Mouse (Mus musculus) macrophage (primary cell): ENCODE results near the gene Actg1. TPM values are rescaled to one million over a fixed set of nuclear protein-coding genes. Genes with fewer than 3 reads are reported as not detected.

Source experiments
- H3K27ac ChIP-seq: fragments of 350-480 bp; formaldehyde crosslinking; 2 replicates; pipeline ENCODE4 v1.9.0; 2021
- H3K36me3 ChIP-seq: fragments of 350-480 bp; formaldehyde crosslinking; 2 replicates; pipeline ENCODE4 v1.9.0; 2021; ENCODE audit errors: inconsistent target
- H3K4me3 ChIP-seq: fragments of 350-480 bp; formaldehyde crosslinking; 2 replicates; pipeline ENCODE4 v1.9.0; 2021; ENCODE audit errors: inconsistent target
- H3K79me2 ChIP-seq: fragments of 350-480 bp; formaldehyde crosslinking; 2 replicates; pipeline ENCODE4 v1.9.0; 2021; ENCODE audit errors: inconsistent target
- whole genome bisulfite sequencing: methylation state at CpG from one replicate; pipeline ENCODE4 v1.1.7; 2026; ENCODE audit warnings: inconsistent platforms; ENCODE audit not compliant: missing documents; 5-methylcytosine and 5-hydroxymethylcytosine counted together
- polyA plus RNA-seq: library from polyadenylated mRNA; stranded (reverse); fragments of 250-400 nt; gene quantifications from 3 replicates; pipeline ENCODE4 v1.2.4, GENCODE M21; 2018; ENCODE audit warnings: inconsistent platforms

Gene Actg1
- polyA plus RNA-seq, 1 experiment from 2014 or later = 1,569 TPM

DNA sequence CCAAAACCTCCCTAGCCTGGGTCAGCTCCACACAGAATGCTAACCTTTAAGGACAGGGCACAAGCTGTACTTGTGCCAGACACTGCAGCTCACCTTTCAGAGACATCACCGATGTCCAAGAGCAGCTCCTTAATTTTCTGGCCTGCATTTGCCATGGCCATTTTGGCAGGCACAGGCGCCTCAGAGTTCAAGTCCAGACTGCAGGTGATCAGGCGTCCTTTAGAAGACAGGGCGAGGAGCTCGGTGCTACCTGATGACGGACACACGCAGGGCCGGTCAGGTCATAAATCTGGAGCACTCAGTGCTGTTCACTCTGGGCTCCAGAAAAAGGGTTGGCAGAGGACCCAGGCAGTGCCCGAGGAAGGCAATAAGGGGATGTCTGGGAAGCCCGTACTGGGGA lies 27.0 kb upstream of the Actg1 start:
- H3K36me3 ChIP-seq = peaks cover 12% of the 10 kb centered on the region; the same call in 1 of the 2 replicates
- H3K79me2 ChIP-seq = no peaks in the 10 kb centered on the region
- H3K4me3 ChIP-seq = no peak overlapping the region
- H3K27ac ChIP-seq = no peak overlapping the region
- 97% methylated on average over 9 of the region's 10 CpGs for WGBS

DNA sequence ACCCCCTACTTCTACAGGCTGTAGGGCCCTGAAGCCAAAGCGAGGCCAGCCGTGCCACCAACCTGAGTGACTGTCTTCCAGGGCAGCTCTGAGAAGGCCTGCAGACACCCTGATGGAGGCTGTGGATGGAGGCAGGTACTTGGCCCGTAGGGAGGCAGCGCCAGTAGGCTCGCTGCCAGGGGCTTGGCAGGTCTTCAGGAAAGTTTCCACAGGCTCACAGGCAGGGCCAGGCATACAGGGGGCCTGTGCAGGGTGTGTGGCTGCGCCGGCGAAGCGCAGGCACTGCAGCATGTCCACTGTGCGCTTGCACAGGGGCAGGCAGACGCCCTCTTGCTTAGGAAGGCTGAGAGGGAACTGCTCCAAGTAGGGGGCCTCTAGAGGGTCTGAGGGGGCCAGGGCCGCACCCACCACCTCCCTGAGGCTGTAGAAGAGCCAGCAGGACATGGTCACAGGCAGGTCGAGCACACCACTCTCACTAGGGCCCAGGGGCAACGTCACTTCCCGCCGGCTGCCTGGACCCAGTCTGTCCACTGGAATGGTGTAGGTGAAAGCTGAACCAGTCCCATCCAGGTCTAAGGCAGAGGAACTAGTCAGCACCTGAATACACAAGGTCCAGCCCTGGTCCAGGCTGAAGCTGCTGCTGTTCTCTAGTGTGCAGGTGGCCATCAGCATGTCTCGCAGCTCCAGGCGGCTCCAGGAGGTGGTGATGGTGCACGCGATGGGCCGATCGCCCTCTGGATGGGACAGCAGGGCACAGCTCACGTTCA lies 25.7 kb upstream of the Actg1 start:
- Histone ChIP-seq H3K36me3 (peaks cover 10% of the 10 kb centered on the region; the same call in 1 of the 2 replicates), H3K4me3 (no peak overlapping the region), H3K27ac (no peak overlapping the region), H3K79me2 (no peaks in the 10 kb centered on the region)
- WGBS = 94% methylated on average over 18 of the region's 23 CpGs

DNA sequence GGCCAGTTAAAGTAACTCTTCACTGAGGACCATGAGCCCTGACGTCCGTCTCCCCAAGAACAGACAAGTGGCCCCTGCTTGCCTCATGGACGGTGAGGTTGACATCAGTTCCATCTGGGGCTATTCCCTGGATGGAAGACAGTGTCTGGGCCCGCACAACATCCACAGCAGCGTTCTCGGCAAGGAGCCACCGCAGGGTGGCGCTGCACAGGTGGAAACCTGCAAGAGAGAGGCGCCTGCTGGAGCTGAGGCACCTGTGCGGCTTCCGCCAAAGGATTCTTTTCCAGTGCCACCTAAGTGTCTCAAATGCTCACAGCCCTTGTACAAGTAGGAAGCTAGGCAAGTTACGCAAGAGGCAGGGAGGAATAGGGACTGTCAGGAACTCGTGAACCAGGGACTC lies 24.7 kb upstream of the Actg1 start:
- no peak overlapping the region for H3K4me3 ChIP-seq
- H3K27ac ChIP-seq = no peak overlapping the region
- H3K79me2 ChIP-seq = no peaks in the 10 kb centered on the region
- H3K36me3 ChIP-seq = peaks cover 10% of the 10 kb centered on the region; the same call in 1 of the 2 replicates
- WGBS = 88% methylated on average over 13 of the region's 13 CpGs

DNA sequence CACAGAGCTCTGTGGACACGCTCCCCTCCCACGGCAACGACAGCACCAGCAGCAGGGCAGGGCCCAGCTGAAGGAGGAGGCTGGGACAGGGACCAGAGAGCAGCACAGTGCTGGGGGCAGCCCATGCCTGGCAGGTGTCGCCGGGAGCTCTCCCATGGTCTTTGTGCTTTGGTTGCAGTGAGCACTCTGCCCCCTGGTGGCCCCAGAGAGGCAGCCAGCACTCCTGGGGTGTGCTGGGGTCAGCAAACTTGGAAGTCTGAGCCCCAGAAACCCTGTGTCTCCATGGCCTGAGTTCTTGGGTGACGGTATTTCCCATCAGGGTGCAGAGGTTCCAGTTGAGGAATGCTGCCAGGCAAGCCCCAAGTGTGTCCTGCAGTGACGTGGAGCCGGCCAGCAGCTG lies 21.3 kb upstream of the Actg1 start:
- no peaks in the 10 kb centered on the region for H3K79me2 ChIP-seq
- H3K36me3 ChIP-seq = peaks cover 5% of the 10 kb centered on the region; the same call in 1 of the 2 replicates
- 59% methylated on average over 8 of the region's 8 CpGs for WGBS

DNA sequence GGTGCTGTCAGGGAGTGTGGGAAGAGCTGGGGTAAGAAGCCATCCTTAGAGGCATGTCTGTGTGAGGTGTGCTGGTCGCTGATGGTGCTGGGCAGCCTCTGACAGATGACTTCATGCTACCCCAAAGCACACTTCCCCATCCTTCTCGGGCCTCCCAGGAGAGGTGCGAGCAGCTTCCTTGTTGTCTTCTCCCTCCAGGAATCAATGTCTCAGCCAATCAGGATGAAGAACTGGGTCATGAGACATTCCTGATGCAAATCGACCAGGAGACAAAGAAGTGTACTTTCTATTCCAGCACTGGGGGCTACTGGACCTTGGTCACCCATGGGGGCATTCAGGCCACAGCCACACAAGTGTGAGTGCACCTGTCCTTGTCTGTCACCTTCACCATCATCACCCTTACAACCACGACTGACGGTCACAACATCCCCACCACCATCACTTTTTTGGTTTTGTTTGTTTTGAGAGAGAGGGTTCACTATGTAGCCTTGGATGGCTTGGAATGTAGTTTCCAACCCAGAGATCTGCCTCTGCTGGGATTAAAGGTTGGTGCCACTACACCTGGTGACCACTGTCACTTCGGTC lies 18.2 kb upstream of the Actg1 start:
- Histone ChIP-seq H3K4me3 (no peak overlapping the region), H3K27ac (no peak overlapping the region), H3K36me3 (no peaks in the 10 kb centered on the region), H3K79me2 (no peaks in the 10 kb centered on the region)
- 40% methylated on average over 7 of the region's 7 CpGs for WGBS

More for the DNA sequence above, 21.3 kb upstream of the Actg1 start:
- Histone ChIP-seq H3K4me3 (no peak overlapping the region), H3K27ac (no peak overlapping the region)

DNA sequence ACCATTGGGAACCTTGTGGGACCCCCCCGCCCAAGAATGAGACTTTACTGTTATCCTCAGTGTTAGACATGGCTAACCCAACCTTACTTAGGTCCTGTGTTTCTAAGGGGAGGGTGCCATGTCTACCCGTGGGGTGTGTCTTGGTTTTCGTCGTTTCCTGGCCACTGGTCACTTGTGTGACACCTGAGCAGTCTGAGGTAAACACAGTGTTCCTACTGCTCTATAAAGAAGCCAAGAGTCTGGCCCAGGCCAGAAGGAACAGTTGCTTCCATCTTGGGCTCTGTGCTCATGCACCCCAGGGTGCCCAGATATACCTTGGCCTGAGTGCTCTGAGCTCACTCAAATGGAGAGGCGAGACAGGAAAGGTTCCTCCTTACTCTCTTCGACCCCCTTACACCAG lies 14.5 kb upstream of the Actg1 start:
- H3K4me3 ChIP-seq = no peak overlapping the region
- WGBS = 90% methylated on average over 6 of the region's 6 CpGs
- H3K79me2 ChIP-seq = no peaks in the 10 kb centered on the region
- H3K36me3 ChIP-seq = no peaks in the 10 kb centered on the region
- H3K27ac ChIP-seq = no peak overlapping the region

DNA sequence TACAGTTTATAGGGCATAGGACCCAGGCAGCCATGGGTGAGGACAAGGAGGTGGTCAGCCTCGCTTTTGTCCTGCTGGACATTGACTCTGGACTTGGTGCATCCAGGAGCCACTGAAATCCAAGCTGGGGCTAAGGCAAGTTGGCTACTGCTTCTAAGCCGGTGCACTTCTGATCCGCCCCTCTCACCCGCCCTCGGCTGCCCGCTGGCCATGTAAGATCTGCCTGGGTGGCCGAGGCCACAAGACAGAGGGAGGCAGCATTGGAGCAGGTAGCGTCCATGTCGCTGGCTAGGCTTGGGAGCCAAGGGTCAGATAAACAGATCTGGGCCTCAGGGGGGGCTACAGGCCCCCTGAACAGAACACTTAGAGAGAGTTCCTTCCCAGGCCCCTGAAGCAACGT lies 13.0 kb upstream of the Actg1 start, which contains the start of gene Fscn2:
Gene Fscn2 (plus strand): TSS at position 240 of the 400 bp plus-strand sequence.
- H3K4me3 ChIP-seq = no peak within 1 kb of the TSS
- no peaks in the 10 kb centered on the region for H3K36me3 ChIP-seq
- 92% methylated on average over 10 of the region's 10 CpGs for WGBS
- no peak within 1 kb of the TSS for H3K27ac ChIP-seq
- H3K79me2 ChIP-seq = no peaks in the 10 kb centered on the region

DNA sequence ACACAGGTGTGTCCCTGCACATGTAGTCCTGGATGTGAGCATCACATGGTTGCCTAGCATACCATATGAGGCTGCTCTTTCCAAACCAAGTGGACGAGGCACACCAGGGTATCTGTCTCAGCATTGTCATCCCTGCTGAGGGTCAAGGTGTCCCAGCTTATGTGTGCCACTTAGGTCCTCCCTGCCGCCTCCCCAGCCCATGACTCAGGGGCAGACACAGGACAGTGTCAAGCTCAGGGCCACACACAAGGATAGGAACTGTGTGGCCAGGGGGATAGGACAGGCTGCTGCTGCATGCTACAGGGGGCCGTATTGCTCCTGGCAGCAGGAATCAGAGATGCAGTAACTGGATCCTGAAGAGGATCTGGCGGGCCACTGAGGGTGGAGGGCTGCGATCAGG lies 12.4 kb upstream of the Actg1 start:
- WGBS = 97% methylated on average over 5 of the region's 5 CpGs
- Histone ChIP-seq H3K79me2 (no peaks in the 10 kb centered on the region), H3K4me3 (no peak overlapping the region), H3K27ac (no peak overlapping the region), H3K36me3 (no peaks in the 10 kb centered on the region)

DNA sequence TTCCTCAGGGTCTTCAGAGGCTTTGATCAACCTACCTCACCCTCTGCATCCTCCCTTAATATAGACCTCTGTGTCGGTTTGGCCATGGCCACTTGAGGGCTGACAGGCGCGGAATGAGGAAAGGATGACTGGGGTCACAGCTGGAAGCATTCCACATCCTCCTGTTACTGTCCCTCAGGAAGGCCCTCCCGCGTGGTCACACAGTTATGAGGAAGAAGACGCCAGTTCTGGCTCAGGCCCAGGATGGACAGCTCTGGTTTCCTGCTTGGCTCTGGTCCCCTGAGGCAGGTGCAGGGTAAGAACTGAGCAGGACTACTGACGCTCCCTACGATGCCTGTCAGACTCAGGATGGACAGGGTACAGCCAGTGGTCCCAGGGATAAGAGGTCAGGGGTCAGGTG lies 11.7 kb upstream of the Actg1 start:
- Histone ChIP-seq H3K79me2 (no peaks in the 10 kb centered on the region), H3K4me3 (no peak overlapping the region)
- 26% methylated on average over 8 of the region's 8 CpGs for WGBS

DNA sequence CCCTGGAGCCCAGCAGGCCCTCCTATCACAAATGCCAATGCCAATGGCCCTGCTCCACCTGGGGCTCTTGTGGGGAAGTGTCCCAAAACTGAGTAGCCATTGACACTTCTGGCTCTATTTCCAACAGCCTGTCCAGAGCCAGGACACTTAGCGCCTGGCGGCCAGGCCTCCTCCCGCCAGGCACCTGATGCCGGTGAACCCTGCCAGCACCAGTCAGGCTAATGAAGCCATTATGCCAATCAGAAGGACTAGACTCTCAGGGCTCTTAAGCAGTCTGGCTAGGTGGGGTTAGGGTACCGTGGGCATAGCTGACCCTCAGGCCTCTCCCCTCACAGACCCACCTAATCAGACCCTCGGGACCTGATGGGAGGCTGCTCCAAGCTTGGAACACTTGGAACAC lies 11.0 kb upstream of the Actg1 start:
- no peaks in the 10 kb centered on the region for H3K79me2 ChIP-seq
- H3K36me3 ChIP-seq = no peaks in the 10 kb centered on the region
- 95% methylated on average over 6 of the region's 6 CpGs for WGBS
- no peak overlapping the region for H3K4me3 ChIP-seq
- no peak overlapping the region for H3K27ac ChIP-seq

More for the DNA sequence above, 11.7 kb upstream of the Actg1 start:
- H3K27ac ChIP-seq = no peak overlapping the region
- no peaks in the 10 kb centered on the region for H3K36me3 ChIP-seq

DNA sequence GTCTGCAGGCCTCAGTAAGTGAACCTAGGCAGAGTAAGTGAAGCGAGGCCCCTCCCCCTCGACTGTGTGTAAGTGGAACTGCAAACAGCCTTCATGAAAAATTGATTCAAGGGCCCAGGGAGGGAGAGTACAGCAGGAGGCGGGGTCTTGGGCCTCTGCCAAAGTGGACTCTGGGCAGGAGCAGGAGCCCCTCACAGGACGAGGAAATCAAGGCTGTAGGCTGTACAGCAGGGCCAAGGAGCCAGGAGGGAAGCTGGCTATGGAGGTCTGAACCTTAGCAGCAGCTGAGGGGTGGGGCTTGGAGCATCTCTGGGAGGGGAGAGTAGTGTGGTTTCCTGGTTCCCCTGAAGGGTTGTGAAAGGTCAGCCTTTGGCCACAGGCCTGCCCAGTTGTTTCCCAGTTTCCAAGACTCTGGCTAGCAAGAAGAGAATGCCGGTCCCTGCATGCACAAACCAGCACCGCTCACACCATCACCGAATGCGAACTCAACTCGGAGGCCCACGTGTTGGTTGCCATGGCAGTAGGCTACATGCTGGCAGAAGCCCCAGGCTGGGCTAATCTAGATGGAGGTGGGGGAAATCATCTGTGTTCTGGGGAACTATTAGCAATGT lies 9.6 kb upstream of the Actg1 start:
- 31% methylated on average over 10 of the region's 10 CpGs for WGBS
- H3K27ac ChIP-seq = no peak overlapping the region

DNA sequence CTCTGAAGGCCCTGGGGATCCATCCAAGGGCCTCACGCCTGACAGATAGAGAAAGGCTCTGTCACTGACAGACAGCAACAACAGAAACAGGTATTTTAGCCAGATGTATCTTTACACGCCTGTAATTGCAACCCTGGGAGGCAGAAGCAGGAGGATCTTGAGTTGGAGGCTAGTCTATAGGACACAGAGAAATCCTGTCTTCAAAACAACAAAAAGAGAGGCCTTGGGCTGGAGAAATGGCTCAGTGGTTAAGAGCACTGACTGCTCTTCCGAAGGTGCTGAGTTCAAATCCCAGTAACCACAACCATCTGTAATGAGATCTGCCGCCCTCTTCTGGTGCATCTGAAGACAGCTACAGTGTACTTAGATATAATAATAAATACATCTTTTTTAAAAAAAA lies 8.6 kb upstream of the Actg1 start:
- no peak overlapping the region for H3K27ac ChIP-seq
- H3K4me3 ChIP-seq = no peak overlapping the region
- 96% methylated on average over 4 of the region's 4 CpGs for WGBS

More for the DNA sequence above, 9.6 kb upstream of the Actg1 start:
- Histone ChIP-seq H3K36me3 (no peaks in the 10 kb centered on the region), H3K4me3 (no peak overlapping the region), H3K79me2 (no peaks in the 10 kb centered on the region)

DNA sequence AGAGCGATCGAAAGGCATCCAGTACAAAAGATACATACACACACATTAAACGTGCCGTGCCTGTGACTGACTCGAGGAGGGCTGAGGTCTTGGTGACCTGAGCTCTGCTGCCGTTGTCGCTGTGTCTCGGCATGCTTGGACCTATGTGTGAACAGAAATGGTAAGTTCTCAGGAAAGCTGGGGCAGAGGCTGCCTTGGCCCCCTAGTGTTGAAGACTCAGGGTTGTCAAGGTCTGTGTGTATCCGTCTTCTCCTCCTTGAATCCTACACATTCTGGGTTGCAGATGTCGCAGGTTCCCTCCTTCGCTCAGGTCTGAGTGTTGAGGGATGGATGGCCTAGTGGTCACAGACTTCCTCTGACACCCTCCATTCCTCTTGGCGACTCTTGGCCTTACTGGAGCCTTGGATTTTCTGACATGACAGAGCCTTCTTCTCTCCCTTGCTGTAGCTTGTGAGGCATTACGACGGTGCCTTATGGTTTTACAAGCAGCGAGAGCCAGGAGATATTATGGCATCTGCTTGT lies 8.0 kb upstream of the Actg1 start:
- Histone ChIP-seq H3K27ac (no peak overlapping the region), H3K79me2 (peaks cover 8% of the 10 kb centered on the region; the same call in 1 of the 2 replicates), H3K36me3 (no peaks in the 10 kb centered on the region), H3K4me3 (no peak overlapping the region)
- WGBS = 93% methylated on average over 15 of the region's 15 CpGs

More for the DNA sequence above, 8.6 kb upstream of the Actg1 start:
- Histone ChIP-seq H3K36me3 (no peaks in the 10 kb centered on the region), H3K79me2 (peaks cover 3% of the 10 kb centered on the region; the same call in 1 of the 2 replicates)

DNA sequence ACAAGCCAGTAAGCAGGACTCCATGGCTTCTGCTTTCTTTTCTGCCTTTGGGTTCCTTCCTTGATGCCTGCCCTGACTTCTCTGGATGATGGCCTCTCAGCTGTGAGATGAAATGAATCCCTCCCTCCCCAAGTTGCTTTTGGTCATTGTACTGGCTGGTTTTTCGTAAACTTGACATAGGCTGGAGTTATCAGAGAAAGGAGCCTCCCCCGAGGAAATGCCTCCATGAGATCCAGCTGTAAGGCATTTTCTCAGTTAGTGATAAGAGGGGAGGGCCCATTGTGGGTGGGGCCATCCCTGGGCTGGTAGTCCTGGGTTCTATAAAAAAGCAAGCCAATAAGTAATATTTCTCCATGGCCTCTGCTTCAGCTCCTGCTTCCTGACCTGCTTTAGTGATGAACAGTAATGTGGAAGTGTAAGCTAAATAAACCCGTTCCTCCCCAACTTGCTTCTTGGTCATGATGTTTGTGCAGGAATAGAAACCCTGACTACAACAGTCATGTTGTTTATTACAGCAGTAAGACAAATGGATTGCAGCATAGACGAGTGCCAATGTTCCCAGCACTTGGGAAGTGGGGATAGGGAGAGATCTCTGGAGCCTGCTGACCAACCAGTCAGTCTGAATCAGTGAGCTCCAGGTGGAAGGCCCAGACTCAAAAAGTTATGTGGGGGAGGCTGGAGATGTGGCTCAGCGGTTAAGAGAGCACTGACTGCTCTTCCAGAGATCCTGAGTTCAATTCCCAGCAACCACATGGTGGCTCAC lies 7.1 kb upstream of the Actg1 start:
- 73% methylated on average over 5 of the region's 5 CpGs for WGBS
- peak overlapping the region; percentile 92; the same call in 1 of the 2 replicates for H3K27ac ChIP-seq
- H3K36me3 ChIP-seq = no peaks in the 10 kb centered on the region
- H3K4me3 ChIP-seq = no peak overlapping the region
- H3K79me2 ChIP-seq = peaks cover 12% of the 10 kb centered on the region; the same call in 1 of the 2 replicates
